Mouse (Mus musculus) ES-E14 (cell line): ENCODE measurements around the gene Srd5a1.

Experiments
- CHD2 ChIP-seq: IDR thresholded peaks from 2 replicates; pipeline ENCODE4 v1.6.1; 2014; ENCODE audit warnings: mild to moderate bottlenecking, low read depth, low read length, inconsistent platforms
- HCFC1 ChIP-seq: IDR thresholded peaks from 2 replicates; pipeline ENCODE4 v1.6.1; 2012; ENCODE audit warnings: low read length, inconsistent platforms, borderline replicate concordance; ENCODE audit not compliant: insufficient read depth
- MAFK ChIP-seq: IDR thresholded peaks from 2 replicates; pipeline ENCODE4 v1.6.1; 2014; ENCODE audit warnings: mild to moderate bottlenecking, low read depth, low read length, inconsistent platforms; ENCODE audit not compliant: insufficient read depth
- ZC3H11A ChIP-seq: IDR thresholded peaks from 2 replicates; pipeline ENCODE4 v1.6.1; 2012; ENCODE audit warnings: low read depth, mild to moderate bottlenecking, inconsistent platforms, low read length, borderline replicate concordance

- TF ChIP-seq ZC3H11A (no peak), HCFC1 (no peak), MAFK (no peak), CHD2 (no peak)
Observed at GRCm38 (mm10) chr13:69536021-69536420, 75.2 kb downstream of the Srd5a1 start.
